Mouse (Mus musculus): ENCODE measurements at regions not wholly inside any gene's neighbourhood (a gene's known extent, or its start where the extent isn't known, plus 50 kb on each side); places are given as distances from the start of the nearest gene placed in this dataset.

- ATAC-seq (replicated peaks; ENCODE audit: poor library complexity): no peak
Measured at GRCm38 (mm10) chr2:137721767-137722424, 534.5 kb upstream of the Btbd3 start.

GRCm38 (mm10) chr2:137715891-137716290, 540.5 kb upstream of the Btbd3 start:
- no peak for ATAC-seq (replicated peaks; ENCODE audit: poor library complexity)

- ATAC-seq (replicated peaks; ENCODE audit: poor library complexity): no peak
Measured at GRCm38 (mm10) chr2:137706528-137706988, 549.8 kb upstream of the Btbd3 start.

- ATAC-seq (replicated peaks; ENCODE audit: poor library complexity): no peak
Measured at GRCm38 (mm10) chr2:137705724-137706422, 550.5 kb upstream of the Btbd3 start.

GRCm38 (mm10) chr2:137704948-137705723, 551.2 kb upstream of the Btbd3 start:
- ATAC-seq (replicated peaks; ENCODE audit: poor library complexity): no peak

- ATAC-seq (replicated peaks; ENCODE audit: poor library complexity): no peak
Measured at GRCm38 (mm10) chr2:137704565-137704947, 551.8 kb upstream of the Btbd3 start.

- ATAC-seq (replicated peaks; ENCODE audit: poor library complexity): no peak
Measured at GRCm38 (mm10) chr2:137704051-137704450, 552.3 kb upstream of the Btbd3 start.

GRCm38 (mm10) chr2:137695885-137696284, 560.5 kb upstream of the Btbd3 start:
- ATAC-seq (replicated peaks; ENCODE audit: poor library complexity): no peak

GRCm38 (mm10) chr2:137694020-137694419, 562.3 kb upstream of the Btbd3 start:
- no peak for ATAC-seq (replicated peaks; ENCODE audit: poor library complexity)

GRCm38 (mm10) chr2:137687208-137687607, 569.2 kb upstream of the Btbd3 start:
- ATAC-seq (replicated peaks; ENCODE audit: poor library complexity): no peak

- ATAC-seq (replicated peaks; ENCODE audit: poor library complexity): no peak
Measured at GRCm38 (mm10) chr2:137686735-137687134, 569.6 kb upstream of the Btbd3 start.

GRCm38 (mm10) chr2:137681762-137682161, 565.3 kb upstream of the Jag1 start:
- no peak for ATAC-seq (replicated peaks; ENCODE audit: poor library complexity)

- no peak for ATAC-seq (replicated peaks; ENCODE audit: poor library complexity)
Measured at GRCm38 (mm10) chr2:137663171-137663570, 546.7 kb upstream of the Jag1 start.

GRCm38 (mm10) chr2:137662216-137662615, 545.8 kb upstream of the Jag1 start:
- no peak for ATAC-seq (replicated peaks; ENCODE audit: poor library complexity)

- no peak for ATAC-seq (replicated peaks; ENCODE audit: poor library complexity)
Measured at GRCm38 (mm10) chr2:137660449-137660848, 544.0 kb upstream of the Jag1 start.

- no peak for ATAC-seq (replicated peaks; ENCODE audit: poor library complexity)
Measured at GRCm38 (mm10) chr2:137654296-137654695, 537.9 kb upstream of the Jag1 start.

- ATAC-seq (replicated peaks; ENCODE audit: poor library complexity): no peak
Measured at GRCm38 (mm10) chr2:137644160-137644559, 527.7 kb upstream of the Jag1 start.

- no peak for ATAC-seq (replicated peaks; ENCODE audit: poor library complexity)
Measured at GRCm38 (mm10) chr2:137643269-137644055, 527.0 kb upstream of the Jag1 start.

- ATAC-seq (replicated peaks; ENCODE audit: poor library complexity): no peak
Measured at GRCm38 (mm10) chr2:137635019-137635621, 518.7 kb upstream of the Jag1 start.

- ATAC-seq (replicated peaks; ENCODE audit: poor library complexity): no peak
Measured at GRCm38 (mm10) chr2:137616637-137617036, 500.2 kb upstream of the Jag1 start.

- ATAC-seq (replicated peaks; ENCODE audit: poor library complexity): no peak
Measured at GRCm38 (mm10) chr2:137613791-137614190, 497.3 kb upstream of the Jag1 start.
